Mouse (Mus musculus) adrenal gland, postnatal 4 days (tissue): ENCODE data around the gene Hoxc11. TPM values are rescaled to one million over a fixed set of nuclear protein-coding genes. Genes with fewer than 3 reads are reported as not detected.

ENCODE experiments used
- DNase-seq, 2 experiments: peaks; one replicate each; pipeline ENCODE4 v3.0.0; 2021 to 2022; ENCODE audit warnings: low spot score in 2 of 2, mixed read lengths in 2 of 2
- total RNA-seq, 2 experiments: library from RNA; stranded (reverse); gene quantifications; 2 replicates each; pipeline ENCODE4 v1.2.3; 2021

Hoxc11 gene
- total RNA-seq, 2 experiments from 2014 or later = 0.20 TPM; not detected in 1

DNA sequence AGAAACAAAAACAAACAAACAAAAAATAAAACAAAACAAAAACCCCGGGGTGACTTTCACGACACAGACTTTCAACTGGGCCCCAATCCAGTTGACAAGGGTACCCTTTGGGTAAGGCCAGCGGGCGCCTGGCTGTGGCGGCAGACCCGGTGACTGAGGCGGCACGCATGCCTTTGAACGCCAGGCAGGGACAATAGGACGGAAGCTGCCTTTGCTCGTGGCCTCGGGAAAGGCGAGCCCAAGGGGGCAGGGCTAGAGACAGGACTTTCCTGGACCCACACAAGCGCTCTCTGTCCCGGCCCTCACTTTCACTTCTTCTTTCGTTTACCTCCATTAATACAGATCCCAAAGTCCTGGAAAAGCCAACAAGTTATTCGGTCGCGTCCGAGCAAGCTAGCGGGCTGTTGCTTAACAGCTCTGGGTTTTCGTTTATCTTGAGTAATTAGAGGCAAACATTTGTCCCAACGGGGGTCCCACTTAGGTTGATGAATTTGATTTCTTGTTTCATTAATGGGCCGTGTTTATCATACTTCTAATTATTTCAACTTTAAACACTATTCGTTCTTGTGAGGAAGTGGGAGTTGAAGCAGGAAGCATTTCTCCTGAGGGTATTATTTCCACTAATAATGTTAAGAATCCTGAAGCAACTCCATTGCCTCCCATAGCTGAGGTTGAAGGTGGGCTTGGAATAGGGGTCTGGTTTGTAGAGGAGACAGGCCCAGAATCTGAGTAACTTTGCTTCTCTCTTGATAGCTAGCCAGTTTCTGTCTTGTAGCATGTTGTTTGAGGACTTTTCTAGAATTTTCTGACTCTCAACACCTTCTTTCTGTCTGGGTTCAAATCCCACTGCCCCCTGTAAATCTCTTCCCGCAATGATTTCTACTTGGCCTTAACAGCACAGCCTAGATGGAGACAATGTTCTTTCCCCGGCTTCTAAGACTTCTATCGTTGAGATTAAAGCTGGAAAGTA is 9.7 kb downstream of the Hoxc11 start:
- no peak for DNase-seq

DNA sequence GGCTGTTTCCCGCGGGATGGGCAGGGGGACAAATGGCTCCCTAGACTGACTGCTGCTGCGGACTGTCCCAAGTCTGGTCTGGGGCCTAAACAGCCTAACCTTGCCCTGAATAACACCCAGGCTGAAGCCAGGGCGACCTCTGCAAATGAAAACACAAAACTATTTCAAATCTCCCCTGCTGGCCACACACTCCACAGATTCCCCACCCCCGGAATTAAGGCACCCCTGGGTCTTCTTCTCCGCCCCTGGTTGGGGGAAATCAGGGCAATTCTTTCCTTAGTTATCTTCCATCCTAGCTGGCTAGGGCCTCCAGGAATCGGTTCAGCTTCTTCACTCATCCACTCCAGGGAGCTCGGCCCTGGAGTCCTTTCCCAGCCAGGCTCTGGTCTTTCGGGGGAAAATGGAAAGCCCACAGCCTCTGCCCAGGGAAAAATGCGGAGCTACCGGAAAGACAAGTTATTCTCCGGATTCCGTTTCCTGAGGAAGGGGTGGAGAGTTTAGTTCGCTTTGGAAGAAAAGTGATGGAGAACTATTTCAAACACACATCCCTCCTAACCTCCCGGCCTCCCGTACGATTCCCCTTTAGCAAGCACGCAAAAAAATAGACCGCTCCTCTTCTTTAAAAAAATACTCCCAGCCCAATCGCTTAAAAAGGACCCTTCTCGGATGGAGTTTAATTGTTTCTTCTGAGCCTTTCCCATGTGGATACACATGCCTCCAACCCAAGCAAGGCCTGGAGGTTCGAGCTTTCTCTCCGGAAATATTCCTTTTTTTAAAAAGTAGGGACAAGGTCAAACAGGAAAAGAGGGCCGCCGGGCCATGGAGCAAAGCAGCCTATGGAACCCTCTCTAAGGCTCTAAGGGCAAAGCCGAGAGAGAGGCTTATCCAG is 11.0 kb downstream of the Hoxc11 start:
- no peak for DNase-seq

DNA sequence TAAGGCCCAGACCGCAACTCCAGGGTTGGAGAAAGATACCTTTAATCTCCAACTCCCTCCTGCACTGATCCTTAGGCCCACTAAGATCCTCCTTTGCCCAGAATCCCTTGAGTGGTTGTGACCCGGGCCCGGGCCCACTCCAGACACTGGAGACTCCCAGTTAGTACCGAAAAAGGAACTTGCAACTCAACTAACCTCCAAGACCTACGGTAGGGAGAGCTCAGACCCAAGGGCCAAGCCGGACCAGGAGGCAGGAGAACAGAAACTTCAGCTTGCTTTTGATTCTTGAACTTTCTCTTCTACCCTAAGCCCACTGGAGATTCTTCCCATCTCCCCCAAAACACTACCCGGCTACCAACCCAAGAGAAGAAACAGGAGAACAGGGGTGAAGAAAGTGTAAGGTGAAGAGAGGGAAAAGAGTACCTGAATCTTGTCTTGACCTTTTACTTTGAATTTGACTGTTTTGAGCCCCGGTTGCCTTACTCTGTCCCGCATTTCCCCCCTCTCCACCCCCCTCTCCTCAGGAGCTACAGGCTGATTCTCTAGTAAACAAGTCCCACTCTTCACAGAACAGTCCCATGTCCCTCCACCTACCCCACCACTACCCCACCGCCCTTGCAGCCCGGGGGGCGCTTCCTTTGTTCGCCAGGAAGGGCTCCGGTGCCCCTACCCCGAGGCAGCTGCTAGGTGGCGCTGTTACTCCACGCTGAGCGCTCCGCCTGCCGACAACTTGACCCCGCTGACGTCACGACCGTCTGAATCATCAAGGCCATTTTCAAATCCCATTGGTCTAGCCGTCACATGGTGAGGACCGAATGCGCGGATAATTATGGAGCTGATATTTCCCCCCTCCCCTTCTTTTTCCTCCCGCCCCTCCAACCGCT is 11.9 kb downstream of the Hoxc11 start:
- DNase-seq = peak; percentile 73 to 75

DNA sequence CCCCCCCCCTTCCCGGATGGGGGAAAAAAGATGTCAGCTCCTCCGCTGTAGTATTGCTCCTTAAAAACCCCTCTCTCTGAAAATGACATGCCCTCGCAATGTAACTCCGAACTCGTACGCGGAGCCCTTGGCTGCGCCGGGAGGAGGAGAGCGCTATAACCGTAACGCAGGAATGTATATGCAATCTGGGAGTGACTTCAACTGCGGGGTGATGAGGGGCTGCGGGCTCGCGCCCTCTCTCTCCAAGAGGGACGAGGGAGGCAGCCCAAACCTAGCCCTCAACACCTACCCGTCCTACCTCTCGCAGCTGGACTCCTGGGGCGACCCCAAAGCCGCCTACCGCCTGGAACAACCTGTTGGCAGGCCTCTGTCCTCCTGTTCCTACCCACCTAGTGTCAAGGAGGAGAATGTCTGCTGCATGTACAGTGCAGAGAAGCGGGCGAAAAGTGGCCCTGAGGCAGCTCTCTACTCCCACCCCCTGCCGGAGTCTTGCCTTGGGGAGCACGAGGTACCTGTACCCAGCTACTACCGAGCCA is 12.6 kb downstream of the Hoxc11 start, which contains the start of gene Hoxc10:
TSS of gene Hoxc10 (plus strand) at position 21 of the 536 bp plus-strand sequence.
- no peak for DNase-seq

DNA sequence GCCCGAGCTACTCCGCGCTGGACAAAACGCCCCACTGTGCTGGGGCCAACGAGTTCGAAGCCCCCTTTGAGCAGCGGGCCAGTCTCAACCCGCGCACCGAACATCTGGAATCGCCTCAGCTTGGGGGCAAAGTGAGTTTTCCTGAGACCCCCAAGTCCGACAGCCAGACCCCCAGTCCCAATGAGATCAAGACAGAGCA is 13.0 kb downstream of the Hoxc11 start, which contains the start of gene Hoxc5:
TSS of gene Hoxc5 (plus strand) at position 132 of the 199 bp plus-strand sequence.
- no peak for DNase-seq

DNA sequence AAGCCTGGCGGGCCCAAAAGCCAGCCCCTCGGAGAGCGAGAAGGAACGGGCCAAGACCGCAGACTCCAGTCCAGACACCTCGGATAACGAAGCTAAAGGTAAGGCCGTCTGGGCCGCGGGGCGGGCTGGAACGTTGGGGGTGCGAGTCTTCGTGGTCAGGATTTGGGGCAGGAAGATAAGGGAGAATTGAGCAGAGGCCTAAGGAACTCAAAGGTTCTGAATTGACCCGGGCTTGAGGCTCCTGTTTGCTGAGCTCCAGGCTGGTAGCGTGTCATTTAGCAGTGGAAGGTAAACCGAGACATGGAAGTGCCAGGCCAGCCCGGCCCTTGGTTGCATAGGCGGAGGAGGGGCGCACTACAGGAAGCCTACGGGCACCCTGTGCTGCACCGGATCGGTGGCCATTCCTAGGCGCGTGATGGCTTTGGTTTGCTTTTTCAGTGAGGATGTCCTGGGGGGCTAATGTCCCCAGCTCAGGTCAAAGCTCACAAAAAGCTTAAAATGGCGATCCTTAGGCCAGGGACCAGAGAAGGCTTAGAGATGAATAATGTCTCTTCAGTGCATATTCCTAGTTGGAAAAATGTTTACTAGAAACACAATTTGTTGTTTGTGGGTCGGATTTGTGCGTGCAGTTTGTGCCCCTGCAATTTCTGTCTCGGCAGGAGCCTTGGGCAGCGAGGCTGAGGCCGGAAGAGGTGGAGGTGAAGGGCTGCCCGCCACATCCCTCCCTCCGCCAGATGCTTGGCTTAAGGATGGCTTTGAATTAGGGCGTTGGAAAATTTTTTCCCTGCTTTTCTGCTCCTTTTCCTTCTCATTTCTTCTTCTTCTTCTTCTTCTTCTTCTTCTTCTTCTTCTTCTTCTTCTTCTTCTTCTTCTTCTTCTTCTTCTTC is 13.5 kb downstream of the Hoxc11 start:
- no peak for DNase-seq

DNA sequence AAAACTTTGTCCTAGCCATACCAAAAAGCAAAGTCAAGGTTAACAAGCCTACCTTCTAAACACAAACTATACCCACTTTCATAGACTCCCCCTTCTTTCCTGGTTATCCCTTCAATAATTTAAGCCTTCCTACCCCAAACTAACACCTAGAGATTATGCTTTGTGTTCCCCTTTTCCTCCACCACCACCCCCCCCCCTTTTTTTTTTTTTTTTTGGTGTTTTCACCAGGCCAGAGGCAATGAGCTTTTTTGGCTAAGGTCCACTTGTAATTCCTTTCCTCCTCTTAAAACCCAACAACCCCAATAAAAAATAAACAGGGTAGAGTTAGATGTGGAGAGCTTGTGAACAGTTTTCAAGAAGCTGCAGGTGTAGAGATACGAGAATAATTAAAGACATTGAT is 15.1 kb downstream of the Hoxc11 start:
- DNase-seq = no peak

DNA sequence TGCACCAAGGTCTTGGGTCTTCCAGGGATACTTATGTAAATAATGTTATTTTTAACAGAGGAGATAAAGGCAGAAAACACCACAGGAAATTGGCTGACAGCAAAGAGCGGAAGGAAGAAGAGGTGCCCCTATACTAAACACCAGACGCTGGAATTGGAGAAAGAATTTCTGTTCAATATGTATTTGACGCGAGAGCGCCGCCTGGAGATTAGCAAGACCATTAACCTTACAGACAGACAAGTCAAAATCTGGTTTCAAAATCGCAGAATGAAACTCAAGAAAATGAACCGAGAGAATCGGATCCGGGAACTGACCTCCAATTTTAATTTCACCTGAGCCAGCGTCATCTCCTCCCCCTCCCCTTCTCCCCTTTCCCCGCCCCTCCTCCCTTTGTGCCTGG is 16.5 kb downstream of the Hoxc11 start:
- no peak for DNase-seq

DNA sequence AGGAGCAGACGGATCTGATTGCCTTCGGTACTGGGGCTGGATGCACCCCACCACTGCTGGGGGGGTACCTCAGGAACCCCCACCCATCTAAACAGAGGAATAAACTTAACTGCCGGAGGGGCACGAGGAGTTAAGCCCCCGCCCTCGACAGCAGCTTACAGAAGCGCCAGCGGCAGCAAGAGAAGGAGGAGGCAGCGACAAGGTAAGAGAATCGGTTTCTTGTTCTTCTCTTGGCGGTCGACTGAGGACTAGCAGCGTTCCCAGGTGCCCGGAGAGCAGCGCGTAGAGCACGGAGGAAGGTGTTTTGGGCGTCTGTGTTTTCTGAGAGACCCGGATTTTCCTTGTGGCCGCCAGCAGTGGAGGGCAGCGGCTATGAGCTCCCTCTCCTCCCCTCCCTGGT is 18.0 kb downstream of the Hoxc11 start:
- DNase-seq = no peak

DNA sequence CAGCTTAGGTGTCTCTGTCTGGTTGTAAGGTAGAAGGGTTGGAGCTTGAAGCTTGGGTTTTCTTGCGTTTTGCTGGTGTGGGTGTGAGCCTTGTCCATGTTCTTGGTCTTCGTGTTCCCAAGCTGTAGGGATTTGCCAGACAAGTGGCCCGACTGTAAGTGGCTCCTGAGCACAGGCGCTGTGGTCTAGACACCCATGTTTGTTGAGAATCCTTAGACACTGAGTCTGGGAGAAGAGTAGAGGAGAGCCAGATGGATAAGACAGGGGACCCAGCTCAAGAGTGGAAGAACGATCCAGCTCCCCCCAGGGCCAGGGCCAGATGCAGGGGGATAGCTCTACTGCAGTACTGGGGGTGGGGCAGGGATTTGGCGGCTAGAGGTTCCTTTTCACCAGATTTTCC is 18.5 kb downstream of the Hoxc11 start:
- DNase-seq = no peak

DNA sequence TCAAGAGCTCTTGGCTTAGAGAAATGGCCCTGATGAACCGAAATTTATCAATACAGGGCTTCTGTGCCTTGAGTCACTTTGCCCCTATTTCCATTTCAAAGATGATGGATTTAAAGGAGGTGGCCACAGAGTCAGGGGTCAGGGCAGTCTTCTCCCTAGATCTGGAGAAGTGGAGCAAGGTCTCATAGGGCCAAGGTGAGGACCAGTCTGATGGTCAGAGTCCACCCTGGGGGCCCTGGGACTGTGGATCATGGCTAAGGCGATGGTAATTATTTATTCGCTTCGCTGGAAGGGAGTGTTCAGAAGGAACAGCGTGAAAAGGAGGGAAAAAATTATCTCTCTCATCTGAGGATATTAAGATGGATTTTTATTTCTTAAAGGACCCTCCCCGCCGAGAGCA is 20.8 kb downstream of the Hoxc11 start:
- DNase-seq = no peak

DNA sequence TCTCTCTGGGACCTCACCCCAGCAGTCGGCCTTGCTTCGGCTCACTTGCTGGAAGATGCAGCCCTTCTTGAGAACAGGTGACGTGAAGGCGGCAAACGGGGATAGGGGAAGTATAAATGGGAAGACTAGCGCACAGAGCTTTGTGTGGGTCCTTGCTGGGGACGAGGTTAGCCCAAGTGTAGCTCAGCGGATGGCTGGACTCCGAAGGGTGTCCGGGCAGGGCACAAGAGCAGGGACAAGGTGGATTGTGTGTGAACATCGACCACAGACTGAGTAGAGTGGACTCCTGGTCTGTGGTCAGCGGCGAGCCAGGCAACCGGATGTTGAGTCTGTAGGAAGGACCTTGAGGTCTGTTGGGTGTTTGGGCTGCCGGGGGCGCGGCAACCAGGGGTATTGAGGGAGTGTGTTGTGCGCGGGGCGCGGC is 21.5 kb downstream of the Hoxc11 start:
- no peak for DNase-seq

DNA sequence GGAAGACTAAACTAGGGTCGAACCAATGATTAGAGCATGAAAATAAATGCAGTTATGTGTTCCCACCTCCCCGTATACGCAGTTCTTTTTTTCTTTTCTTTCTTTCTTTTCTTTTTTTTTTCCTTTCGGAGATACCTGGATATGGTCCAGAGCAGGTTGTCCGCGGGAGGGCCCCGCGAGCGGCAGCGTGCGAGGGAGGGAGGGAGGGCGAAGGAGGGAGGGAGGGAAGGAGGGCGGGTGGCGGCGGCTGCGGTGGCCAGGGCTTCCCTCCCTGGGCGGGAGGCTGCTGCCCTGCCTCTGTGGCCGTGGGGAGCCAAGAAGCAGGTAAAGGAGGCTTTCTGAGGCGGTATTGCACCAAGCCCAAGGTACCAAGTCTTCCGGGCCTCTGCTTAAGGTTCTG is 21.9 kb downstream of the Hoxc11 start, which contains the start of gene Hoxc9:
TSS of gene Hoxc9 (plus strand) at position 269 of the 400 bp plus-strand sequence.
- DNase-seq = no peak

DNA sequence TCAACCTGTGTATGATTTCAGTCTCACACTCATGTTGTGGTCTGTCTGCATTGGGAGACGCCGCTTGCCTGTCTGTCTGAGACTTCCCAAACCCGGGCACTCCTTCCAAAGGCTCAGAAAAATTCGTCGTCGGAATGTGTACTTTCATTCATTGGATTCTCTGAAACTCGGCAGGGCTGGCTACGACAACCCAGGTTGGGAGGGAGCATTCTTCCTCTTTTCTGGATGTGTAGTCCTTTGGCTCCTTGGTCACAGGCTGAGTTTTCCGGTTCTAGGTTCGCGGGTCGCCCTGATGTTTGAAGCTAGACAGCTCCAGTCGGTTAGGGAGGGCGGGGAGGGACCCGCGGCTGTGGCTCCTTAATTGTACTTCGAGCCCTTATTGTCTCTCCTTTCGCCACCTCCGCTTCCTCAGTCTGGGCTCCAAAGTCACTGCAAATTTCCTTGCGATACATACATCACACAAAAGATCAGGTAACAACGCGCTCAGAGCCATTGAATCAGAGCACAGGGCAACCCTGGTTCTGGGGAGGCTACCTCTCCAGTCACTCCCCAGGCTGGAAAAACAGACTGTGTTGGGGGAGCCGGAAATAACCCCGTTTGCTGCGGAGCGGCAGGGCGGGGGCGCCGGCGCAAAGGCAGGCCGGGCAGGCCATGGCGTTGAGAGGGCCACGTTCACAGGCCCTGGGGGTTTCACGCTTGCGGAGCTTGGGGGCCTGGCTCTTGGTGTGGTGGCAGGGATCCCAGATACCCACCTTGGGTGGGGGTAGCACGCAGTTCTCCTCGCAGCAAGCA is 22.6 kb downstream of the Hoxc11 start:
- DNase-seq = no peak

DNA sequence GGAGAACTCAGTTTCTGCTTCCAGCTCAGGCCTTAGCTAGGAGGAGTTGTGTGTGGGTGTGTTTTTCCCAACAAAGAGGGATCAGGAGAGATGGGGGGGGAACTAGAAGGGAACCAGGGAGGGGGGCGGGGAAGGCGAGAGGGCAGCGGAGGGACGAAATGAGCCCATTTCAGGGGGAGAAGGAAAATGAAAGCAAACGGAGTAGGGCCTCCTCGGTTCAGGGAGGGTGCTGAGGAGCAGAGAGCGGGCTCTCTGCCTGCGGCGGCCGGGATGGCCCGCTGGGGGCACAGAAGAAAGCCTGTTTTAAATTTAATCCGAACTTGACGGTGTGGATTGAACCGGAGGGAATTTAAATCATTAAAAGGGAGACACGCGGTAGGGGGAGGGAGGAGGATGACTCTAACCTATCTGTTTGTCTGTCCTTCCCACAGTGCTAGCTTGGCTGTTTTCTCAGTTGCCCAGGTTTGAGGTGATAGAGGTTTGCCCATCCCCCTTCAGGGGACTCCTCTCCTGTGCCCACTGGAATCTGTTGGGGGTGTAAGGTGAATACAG is 23.3 kb downstream of the Hoxc11 start:
- no peak for DNase-seq

DNA sequence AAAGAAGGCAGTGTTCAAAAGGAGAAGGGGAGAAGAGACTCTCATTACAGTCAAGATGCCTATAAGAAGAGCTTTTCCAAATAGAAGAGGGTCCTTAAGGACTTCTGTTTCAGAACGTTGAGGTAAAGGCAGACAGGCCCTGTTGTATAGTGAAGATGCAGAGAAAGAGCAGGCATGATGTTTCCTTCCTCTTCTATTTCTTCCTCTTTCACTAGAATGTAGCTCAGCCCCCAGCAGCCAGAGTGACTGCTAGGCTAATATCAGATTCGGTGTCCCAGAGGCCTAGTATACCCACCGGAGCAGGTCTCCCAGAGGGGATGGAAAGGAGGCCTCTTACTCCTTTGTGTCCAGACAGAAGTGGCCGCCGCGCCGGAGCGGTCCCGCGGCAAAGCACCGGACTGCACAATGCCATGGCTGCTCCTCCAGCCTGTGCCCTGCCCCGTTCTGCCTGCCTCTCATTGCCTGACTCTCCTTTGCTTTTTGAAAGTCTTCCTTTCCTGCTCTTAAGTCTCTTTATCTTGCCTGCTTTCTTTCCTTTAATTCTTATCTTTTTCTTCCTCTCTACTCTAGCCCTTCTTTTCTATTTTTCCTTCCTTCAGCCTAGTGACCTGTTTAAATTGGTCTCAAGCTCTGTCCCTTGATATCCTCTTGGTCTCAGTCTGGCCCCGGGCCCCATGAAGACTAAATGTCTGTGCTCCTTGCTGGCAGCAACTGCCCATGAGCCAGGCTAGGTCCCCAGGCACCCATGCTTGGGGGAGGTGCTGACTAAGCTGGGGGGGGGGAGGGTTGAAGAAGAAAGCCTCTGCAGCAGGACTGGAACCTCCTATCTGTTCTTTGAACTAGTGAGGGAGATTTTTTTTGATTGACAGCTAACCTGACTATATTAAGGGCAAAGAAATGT is 24.6 kb downstream of the Hoxc11 start:
- DNase-seq = no peak

DNA sequence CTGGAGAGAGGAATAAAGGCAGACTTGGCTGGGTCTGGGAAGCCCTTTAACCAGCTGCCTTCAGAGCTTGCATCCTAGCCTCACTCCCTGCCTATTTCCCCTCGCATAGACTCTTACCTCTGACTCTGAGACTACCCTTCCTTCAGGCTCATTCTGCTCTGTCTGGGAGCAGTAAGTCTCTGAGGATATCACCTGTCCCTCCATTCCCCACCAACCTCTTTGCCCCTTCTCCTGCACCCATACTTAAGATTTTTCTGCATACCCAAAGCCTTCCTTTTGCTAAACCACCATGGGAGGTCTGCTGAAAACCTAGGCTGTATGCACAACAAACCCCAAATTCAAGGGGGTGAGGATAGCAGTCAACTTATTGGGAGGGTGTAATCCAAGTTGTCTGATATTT is 25.7 kb downstream of the Hoxc11 start:
- DNase-seq = no peak

DNA sequence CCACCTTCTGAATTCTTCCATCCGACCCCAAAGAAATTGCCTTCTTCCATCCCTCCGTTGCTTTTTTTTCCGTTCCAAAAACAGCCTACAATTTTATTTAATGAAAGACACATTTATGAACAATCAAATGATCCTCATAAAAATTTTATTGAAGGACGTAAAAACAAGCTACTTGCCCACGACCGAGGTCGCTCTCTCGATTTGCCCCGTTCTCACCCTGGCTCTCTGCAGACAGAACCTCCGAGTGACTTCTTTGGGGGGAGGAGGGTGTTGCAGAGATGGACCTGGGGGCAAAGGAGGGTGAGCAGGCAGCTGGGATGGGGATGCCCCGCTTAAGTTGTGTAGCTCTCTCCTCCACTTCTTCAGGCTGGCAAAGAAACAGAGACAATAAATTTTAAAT is 26.1 kb downstream of the Hoxc11 start:
- DNase-seq = no peak
